In the genomic region with DNA sequence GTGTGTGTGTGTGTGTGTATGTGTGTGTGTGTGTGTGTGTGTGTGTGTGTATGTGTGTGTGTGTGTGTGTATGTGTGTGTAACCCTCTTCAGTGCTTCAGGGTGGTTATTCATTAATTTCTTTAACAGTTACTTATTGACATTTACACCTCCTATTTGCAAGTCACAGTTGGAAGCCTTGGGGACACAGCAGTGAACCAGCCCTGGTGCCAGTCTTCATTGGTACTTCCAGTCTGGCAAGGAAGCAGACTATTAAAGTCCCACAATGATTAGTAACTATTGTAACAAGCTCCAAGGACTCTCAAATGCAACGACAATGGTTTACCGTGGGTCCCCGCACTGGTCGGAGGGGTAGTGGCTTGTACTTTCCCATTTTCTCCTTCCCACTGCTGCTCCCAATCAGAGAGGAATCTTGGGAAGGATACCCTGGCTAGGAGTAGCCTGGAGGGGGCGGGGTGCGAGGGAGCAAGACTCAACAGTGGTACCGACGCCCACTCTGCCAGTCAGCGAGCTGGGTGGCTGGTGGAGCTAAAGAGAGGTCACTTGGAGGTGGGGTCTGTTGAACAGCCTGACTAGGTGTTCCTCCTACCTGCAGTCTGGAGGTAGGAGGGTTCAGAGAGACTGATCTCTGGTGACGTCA, we compare ENCODE assay signal across 23 mouse cellular contexts. TPM values are rescaled to one million over a fixed set of nuclear protein-coding genes. Genes with fewer than 3 reads are reported as not detected.
DNase-seq lines count a peak whose midpoint lies in the region; ATAC-seq and TF ChIP-seq lines count a peak whose summit lies in the region.
"Had no signal": no experiment of that assay in that cellular context is flagged by ENCODE, and none has a peak within 500 bp of the region (broad histone marks: within the 10 kb centered on the region; RNA-seq: fewer than 3 reads in every experiment).

No protein-coding gene starts in this region.

- no peak for TF ChIP-seq EP300 in stomach, postnatal 0 days (optimal IDR thresholded peaks at IDR 0.05)

- H3K9ac ChIP-seq in stomach, postnatal 0 days (ENCODE audit: low read length): no peak overlapping the region
- H3K9ac ChIP-seq: heart, embryonic 13.5 days; hindbrain, embryonic 13.5 days; limb, embryonic 15.5 days had no signal

- no peak overlapping the region; the same call in 1 of the 2 replicates for H3K27ac ChIP-seq in stomach, postnatal 0 days (replicated peaks)
- H3K27ac ChIP-seq: heart, adult 2 months; heart, embryonic 13.5 days; hindbrain, embryonic 13.5 days; limb, embryonic 15.5 days had no signal

- 56% methylated on average over 10 of the region's 10 CpGs for WGBS in stomach, postnatal 0 days

- peak; percentile 53 for DNase-seq in testis, postnatal 10 days (ENCODE audit: low spot score)
- no peak for DNase-seq in testis, postnatal 14 days (ENCODE audit: low spot score)
- DNase-seq in kidney, adult 8-10 months: peak; percentile 51 to 79
- peak; percentile 51 for DNase-seq in kidney, postnatal 10 days
- DNase-seq in stomach, postnatal 0 days (ENCODE audit: low spot score): peak; percentile 32
- no peak for DNase-seq in heart, postnatal 36 days
- no peak for DNase-seq in adrenal gland, postnatal 25 days
- DNase-seq: adrenal gland, postnatal 10 days; B cell, adult 2 months; cerebellum, adult 9-10 months; gastrocnemius, postnatal 14 days; heart, adult 2 months; heart, postnatal 14 days; left cerebral cortex, postnatal 4 days; lung, adult 18-20 months; lung, postnatal 10 days; right cerebral cortex, adult 18-20 months had no signal

- no peaks in the 10 kb centered on the region for H3K9me3 ChIP-seq in stomach, postnatal 0 days (ENCODE audit: control insufficient read depth, low read length)
- H3K9me3 ChIP-seq: embryonic facial prominence, embryonic 10.5 days; heart, embryonic 13.5 days; hindbrain, embryonic 13.5 days; limb, embryonic 15.5 days had no signal

- H3K27me3 ChIP-seq in stomach, postnatal 0 days (ENCODE audit: control insufficient read depth, insufficient read depth, low read length): no peaks in the 10 kb centered on the region
- H3K27me3 ChIP-seq: heart, embryonic 13.5 days; limb, embryonic 15.5 days had no signal

- intact Hi-C loops in heart, postnatal 36 days (cut with DNase I): no loop called here

- peaks cover 2% of the 10 kb centered on the region; the same call in 1 of the 2 replicates for H3K4me1 ChIP-seq in stomach, postnatal 0 days (replicated peaks; ENCODE audit: control insufficient read depth, insufficient read depth)

- ATAC-seq in stomach, postnatal 0 days (ENCODE audit: low FRiP score, low TSS enrichment): peak; percentile 33; the same call in 1 of the 2 replicates
- no peak for ATAC-seq in frontal cortex, adult (ENCODE audit: low TSS enrichment)

- H3K4me3 ChIP-seq in stomach, postnatal 0 days (ENCODE audit: low read depth, low read length): no peak overlapping the region
- H3K4me3 ChIP-seq: embryonic facial prominence, embryonic 10.5 days; heart, adult 2 months; heart, embryonic 13.5 days; hindbrain, embryonic 13.5 days; limb, embryonic 15.5 days had no signal

- no peak overlapping the region for H3K4me2 ChIP-seq in stomach, postnatal 0 days (replicated peaks; ENCODE audit: low read depth)
- H3K4me2 ChIP-seq: heart, embryonic 13.5 days; hindbrain, embryonic 13.5 days; limb, embryonic 15.5 days; midbrain, embryonic 11.5 days had no signal

- no peak for TF ChIP-seq CTCF in stomach, postnatal 0 days (IDR thresholded peaks at IDR 0.05; ENCODE audit: low read depth)

- no peaks in the 10 kb centered on the region for H3K36me3 ChIP-seq in stomach, postnatal 0 days (ENCODE audit: control insufficient read depth, insufficient read depth, low read length)
- H3K36me3 ChIP-seq: embryonic facial prominence, embryonic 10.5 days; heart, embryonic 13.5 days; hindbrain, embryonic 13.5 days; limb, embryonic 15.5 days had no signal

RNA-seq across cellular contexts. Expression of a gene that starts 47.6 kb away (rescaled TPM):
- polyA plus RNA-seq in stomach, postnatal 0 days (2015; fragmentation: Nextera tagmentation; extraction: Ambion mirVana): 1.6 TPM in 2 replicates
- total RNA-seq in heart, postnatal 36 days (2021): 1 to 10 TPM; 3.3 to 3.8 TPM
- total RNA-seq in adrenal gland, postnatal 25 days (2021): 7.0 TPM in 2 replicates

RNA-seq across cellular contexts. Expression of a gene that starts 48.6 kb away (rescaled TPM):
- 18.2 and 22.1 TPM in 2 replicates for polyA plus RNA-seq in stomach, postnatal 0 days (2015; fragmentation: Nextera tagmentation; extraction: Ambion mirVana)
- total RNA-seq in heart, postnatal 36 days (2021): 10 to 100 TPM; 16.3 to 17.6 TPM
- 12.8 and 15.2 TPM in 2 replicates for total RNA-seq in adrenal gland, postnatal 25 days (2021)

Comparison
In these comparisons a context has a peak if more than half of its experiments do, and no peak if none do; other contexts are left out.
1. DNase-seq: peak in testis, postnatal 10 days (single experiment), kidney, adult 8-10 months (2 of 2), kidney, postnatal 10 days (single experiment) and stomach, postnatal 0 days (single experiment); none in testis, postnatal 14 days (single experiment), heart, postnatal 36 days (0 of 2) and adrenal gland, postnatal 25 days (single experiment).